Mouse (Mus musculus) ovary, adult 18-20 months (tissue): ENCODE data around the gene Srgap3.

Experiments
- DNase-seq: peaks from one replicate; pipeline ENCODE4 v3.0.0; 2022; ENCODE audit warnings: low spot score, mixed read lengths

The Srgap3 gene

GRCm38 (mm10) chr6:112950205-112951110 lies 3.4 kb upstream of the Srgap3 start:
- DNase-seq: no peak

GRCm38 (mm10) chr6:112949220-112949619 lies 2.2 kb upstream of the Srgap3 start:
- no peak for DNase-seq

- no peak for DNase-seq
These were observed 1.4 kb upstream of the Srgap3 start for GRCm38 (mm10) chr6:112948416-112948815.

- DNase-seq: no peak
These were observed 850 bp downstream of the Srgap3 start for GRCm38 (mm10) chr6:112946021-112946811.

GRCm38 (mm10) chr6:112945181-112945751 lies 1.8 kb downstream of the Srgap3 start:
- DNase-seq: no peak

GRCm38 (mm10) chr6:112943596-112944245 lies 3.3 kb downstream of the Srgap3 start:
- DNase-seq: no peak

GRCm38 (mm10) chr6:112939281-112939680 lies 7.8 kb downstream of the Srgap3 start:
- no peak for DNase-seq

GRCm38 (mm10) chr6:112937791-112938190 lies 9.3 kb downstream of the Srgap3 start:
- no peak for DNase-seq

- DNase-seq: no peak
These were observed 12.6 kb downstream of the Srgap3 start for GRCm38 (mm10) chr6:112934501-112934900.

GRCm38 (mm10) chr6:112932611-112933010 lies 14.5 kb downstream of the Srgap3 start:
- DNase-seq: no peak

- DNase-seq: no peak
These were observed 17.0 kb downstream of the Srgap3 start for GRCm38 (mm10) chr6:112930011-112930451.

GRCm38 (mm10) chr6:112929291-112929984 lies 17.6 kb downstream of the Srgap3 start:
- no peak for DNase-seq

- DNase-seq: no peak
These were observed 18.2 kb downstream of the Srgap3 start for GRCm38 (mm10) chr6:112928841-112929240.

GRCm38 (mm10) chr6:112927341-112927740 lies 19.7 kb downstream of the Srgap3 start:
- no peak for DNase-seq

- no peak for DNase-seq
These were observed 21.1 kb downstream of the Srgap3 start for GRCm38 (mm10) chr6:112926011-112926410.

GRCm38 (mm10) chr6:112925234-112925975 lies 21.7 kb downstream of the Srgap3 start:
- no peak for DNase-seq

- no peak for DNase-seq
These were observed 22.4 kb downstream of the Srgap3 start for GRCm38 (mm10) chr6:112924606-112925141.

- no peak for DNase-seq
These were observed 26.4 kb downstream of the Srgap3 start for GRCm38 (mm10) chr6:112920619-112921195.

GRCm38 (mm10) chr6:112917717-112918116 lies 29.3 kb downstream of the Srgap3 start:
- DNase-seq: no peak

- no peak for DNase-seq
These were observed 30.8 kb downstream of the Srgap3 start for GRCm38 (mm10) chr6:112916243-112916642.
